Mouse (Mus musculus): ENCODE data around the gene Pcp4l1. TPM values are rescaled to one million over a fixed set of nuclear protein-coding genes. Genes with fewer than 3 reads are reported as not detected.
"Not testable (repeated sequence)": the region's sequence is repeated elsewhere in the genome, so short reads cannot be mapped to it uniquely, and the experiment has no call there.

The Pcp4l1 gene
- polyA plus RNA-seq, 1 experiment from 2014 or later = 46.4 TPM

DNA sequence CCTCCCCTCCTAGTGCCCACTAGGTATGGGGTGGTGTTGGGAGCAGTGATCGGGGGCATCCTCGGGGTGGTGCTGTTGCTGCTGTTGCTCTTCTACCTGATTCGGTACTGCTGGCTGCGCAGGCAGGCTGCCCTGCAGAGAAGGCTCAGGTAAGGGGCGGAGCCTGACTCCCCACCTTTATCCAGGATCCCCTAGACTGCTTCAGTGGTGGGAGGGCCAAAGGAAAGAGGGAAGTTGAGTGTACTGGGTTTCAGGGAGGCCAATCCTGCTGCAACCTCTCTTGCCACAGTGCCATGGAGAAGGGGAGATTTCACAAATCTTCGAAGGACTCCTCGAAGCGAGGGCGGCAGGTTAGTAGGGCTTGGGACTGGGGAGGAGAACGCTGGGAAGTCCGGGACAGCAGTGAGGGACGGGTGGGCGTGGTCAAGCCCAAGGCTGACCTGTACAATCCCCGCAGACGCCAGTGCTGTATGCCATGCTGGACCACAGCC lies 36.5 kb downstream of the Pcp4l1 start:
- ATAC-seq (replicated peaks; ENCODE audit: insufficient number of reproducible peaks, insufficient read depth, low FRiP score, low read depth) = 0 out of 2 replicates have a peak, but pooled peaks have one; percentile 21
- no peak overlapping the region for H3K27ac ChIP-seq
- no peaks in the 10 kb centered on the region for H3K36me3 ChIP-seq
- H3K4me1 ChIP-seq (replicated peaks) = peaks cover 11% of the 10 kb centered on the region
- H3K4me2 ChIP-seq = peak overlapping the region; percentile 60
- peak overlapping the region; percentile 31; the same call in 1 of the 2 replicates for H3K9ac ChIP-seq
- peaks cover 31% of the 10 kb centered on the region for H3K27me3 ChIP-seq
- peak overlapping the region; percentile 27 for H3K4me3 ChIP-seq
- no peaks in the 10 kb centered on the region for H3K9me3 ChIP-seq (replicated peaks)
- WGBS = 5% methylated on average over 15 of the region's 15 CpGs

GRCm38 (mm10) chr1:171157965-171158364 lies 38.1 kb downstream of the Pcp4l1 start:
- no peak overlapping the region for H3K4me2 ChIP-seq
- no peak overlapping the region for H3K4me3 ChIP-seq
- no peak overlapping the region for H3K9ac ChIP-seq
- H3K27ac ChIP-seq = no peak overlapping the region
- H3K9me3 ChIP-seq (replicated peaks) = no peaks in the 10 kb centered on the region
- no peak for ATAC-seq (replicated peaks; ENCODE audit: insufficient number of reproducible peaks, insufficient read depth, low FRiP score, low read depth)
- peaks cover 31% of the 10 kb centered on the region for H3K27me3 ChIP-seq
- H3K4me1 ChIP-seq (replicated peaks) = peaks cover 11% of the 10 kb centered on the region
- no peaks in the 10 kb centered on the region for H3K36me3 ChIP-seq

GRCm38 (mm10) chr1:171156644-171157043 lies 39.4 kb downstream of the Pcp4l1 start:
- 60% methylated on average over 3 of the region's 3 CpGs for WGBS
- no peak overlapping the region for H3K4me3 ChIP-seq
- no peak overlapping the region for H3K4me2 ChIP-seq
- H3K27me3 ChIP-seq = peaks cover 31% of the 10 kb centered on the region
- no peaks in the 10 kb centered on the region for H3K36me3 ChIP-seq
- H3K27ac ChIP-seq = no peak overlapping the region
- H3K4me1 ChIP-seq (replicated peaks) = peaks cover 11% of the 10 kb centered on the region
- H3K9ac ChIP-seq = no peak overlapping the region
- H3K9me3 ChIP-seq (replicated peaks) = no peaks in the 10 kb centered on the region
- ATAC-seq (replicated peaks; ENCODE audit: insufficient number of reproducible peaks, insufficient read depth, low FRiP score, low read depth) = no peak

DNA sequence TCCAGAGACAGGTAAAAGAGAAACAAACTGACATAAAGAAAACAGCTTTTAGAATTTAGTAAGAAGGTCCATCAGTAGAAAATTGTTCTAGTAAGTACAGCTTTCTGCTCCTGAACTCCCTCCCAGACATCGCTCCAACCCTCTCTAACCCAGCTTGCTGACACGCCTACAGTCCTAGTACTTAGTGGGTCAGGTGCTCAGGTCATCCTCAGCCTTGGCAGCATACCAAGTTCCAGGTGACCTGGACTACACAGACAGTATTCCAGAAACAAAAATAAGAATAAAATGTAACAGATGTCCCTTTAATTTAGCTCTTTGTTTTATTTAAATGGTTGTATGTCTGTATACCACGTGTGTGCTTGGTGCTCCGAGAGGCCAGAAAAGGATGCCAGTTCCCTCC lies 44.1 kb downstream of the Pcp4l1 start:
- H3K4me3 ChIP-seq = no peak overlapping the region
- H3K36me3 ChIP-seq = no peaks in the 10 kb centered on the region
- H3K27ac ChIP-seq = no peak overlapping the region
- peaks cover 25% of the 10 kb centered on the region for H3K4me1 ChIP-seq (replicated peaks)
- no peak overlapping the region for H3K9ac ChIP-seq
- H3K9me3 ChIP-seq (replicated peaks) = no peaks in the 10 kb centered on the region
- no peak overlapping the region for H3K4me2 ChIP-seq
- ATAC-seq (replicated peaks; ENCODE audit: insufficient number of reproducible peaks, insufficient read depth, low FRiP score, low read depth) = no peak
- WGBS = 87% methylated on average over 4 of the region's 4 CpGs
- H3K27me3 ChIP-seq = 0 out of 2 replicates have a peak, but pooled peaks cover 12% of the 10 kb centered on the region

DNA sequence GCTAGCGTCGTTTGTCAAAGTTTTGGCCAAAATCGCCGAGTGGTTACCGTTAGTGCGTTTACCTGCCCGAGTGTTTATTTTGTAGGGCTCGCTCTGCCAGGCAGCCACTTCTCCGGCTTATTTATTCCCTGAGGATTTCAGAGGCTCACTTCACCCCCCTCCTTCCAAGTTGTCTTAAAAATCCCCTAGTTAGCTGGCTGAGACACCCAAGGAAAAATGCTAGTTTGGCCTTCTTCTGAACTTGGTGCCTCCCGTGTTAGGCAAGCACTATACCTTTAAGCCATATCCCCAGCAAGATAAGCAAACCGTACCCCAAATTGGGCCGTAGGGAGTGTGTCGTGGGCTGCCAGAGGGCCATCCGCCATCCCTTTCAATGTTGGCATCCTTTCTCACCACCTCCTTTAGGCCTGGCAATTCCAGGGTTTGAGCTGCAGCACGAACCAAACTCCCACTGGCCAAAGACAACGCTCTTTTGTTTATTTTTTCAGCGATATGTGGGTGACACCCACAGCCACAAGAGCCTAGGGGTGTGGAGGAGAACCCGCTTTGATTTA lies 45.2 kb downstream of the Pcp4l1 start:
- Histone ChIP-seq H3K4me1 (replicated peaks) (peaks cover 25% of the 10 kb centered on the region), H3K9ac (peak overlapping the region; percentile 56), H3K36me3 (0 out of 2 replicates have a peak, but pooled peaks cover 2% of the 10 kb centered on the region), H3K4me2 (peak overlapping the region; percentile 70), H3K27me3 (0 out of 2 replicates have a peak, but pooled peaks cover 5% of the 10 kb centered on the region), H3K27ac (peak overlapping the region; percentile 91), H3K4me3 (peak overlapping the region; percentile 85), H3K9me3 (replicated peaks) (no peaks in the 10 kb centered on the region)
- ATAC-seq (replicated peaks; ENCODE audit: insufficient number of reproducible peaks, insufficient read depth, low FRiP score, low read depth) = no peak; the same call in 1 of the 2 replicates
- WGBS = 3% methylated on average over 18 of the region's 18 CpGs

- H3K4me1 ChIP-seq (replicated peaks) = peaks cover 25% of the 10 kb centered on the region
- H3K27ac ChIP-seq = peak within 1 kb of the TSS; percentile 91
- H3K9ac ChIP-seq = peak within 1 kb of the TSS; percentile 92
- peak within 1 kb of the TSS; percentile 70 for H3K4me2 ChIP-seq
- H3K27me3 ChIP-seq = 0 out of 2 replicates have a peak, but pooled peaks cover 2% of the 10 kb centered on the region
- H3K4me3 ChIP-seq = peak within 1 kb of the TSS; percentile 85
- ATAC-seq (replicated peaks; ENCODE audit: insufficient number of reproducible peaks, insufficient read depth, low FRiP score, low read depth) = peak; percentile 96
- H3K36me3 ChIP-seq = 0 out of 2 replicates have a peak, but pooled peaks cover 4% of the 10 kb centered on the region
- WGBS = under 1% methylated on average over 34 of the region's 34 CpGs
- H3K9me3 ChIP-seq (replicated peaks) = no peaks in the 10 kb centered on the region
Measured at GRCm38 (mm10) chr1:171149974-171150760, 45.9 kb downstream of the Pcp4l1 start, which contains the start of the genes Sdhc and Mpz. Gene Sdhc, minus strand, starts transcription at chr1:171150603. Gene Mpz, plus strand, starts transcription at chr1:171150711.

- not testable (repeated sequence) for H3K9me3 ChIP-seq (replicated peaks); H3K9ac ChIP-seq; ATAC-seq (replicated peaks; ENCODE audit: insufficient number of reproducible peaks, insufficient read depth, low FRiP score, low read depth); H3K4me1 ChIP-seq (replicated peaks); H3K27me3 ChIP-seq; H3K4me3 ChIP-seq; H3K27ac ChIP-seq; H3K4me2 ChIP-seq
- H3K36me3 ChIP-seq = peaks cover 64% of the 10 kb centered on the region
- WGBS = 78% methylated on average over 10 of the region's 11 CpGs
Measured at GRCm38 (mm10) chr1:171142981-171143380, 53.1 kb downstream of the Pcp4l1 start.

- ATAC-seq (replicated peaks; ENCODE audit: insufficient number of reproducible peaks, insufficient read depth, low FRiP score, low read depth); H3K4me3 ChIP-seq; H3K27ac ChIP-seq; H3K27me3 ChIP-seq; H3K4me1 ChIP-seq (replicated peaks); H3K4me2 ChIP-seq; H3K9me3 ChIP-seq (replicated peaks); H3K9ac ChIP-seq: not testable (repeated sequence)
- WGBS = 93% methylated on average over 8 of the region's 8 CpGs
- peaks cover 89% of the 10 kb centered on the region for H3K36me3 ChIP-seq
Measured at GRCm38 (mm10) chr1:171137486-171138155, 58.4 kb downstream of the Pcp4l1 start.

- Histone ChIP-seq H3K36me3 (peaks cover 83% of the 10 kb centered on the region), H3K4me2 (no peak overlapping the region), H3K9ac (no peak overlapping the region), H3K9me3 (replicated peaks) (no peaks in the 10 kb centered on the region), H3K27ac (no peak overlapping the region), H3K4me3 (no peak overlapping the region), H3K4me1 (replicated peaks) (no peaks in the 10 kb centered on the region), H3K27me3 (no peaks in the 10 kb centered on the region)
- ATAC-seq (replicated peaks; ENCODE audit: insufficient number of reproducible peaks, insufficient read depth, low FRiP score, low read depth) = no peak
- 96% methylated on average over 2 of the region's 2 CpGs for WGBS
Measured at GRCm38 (mm10) chr1:171135600-171135999, 60.5 kb downstream of the Pcp4l1 start.

DNA sequence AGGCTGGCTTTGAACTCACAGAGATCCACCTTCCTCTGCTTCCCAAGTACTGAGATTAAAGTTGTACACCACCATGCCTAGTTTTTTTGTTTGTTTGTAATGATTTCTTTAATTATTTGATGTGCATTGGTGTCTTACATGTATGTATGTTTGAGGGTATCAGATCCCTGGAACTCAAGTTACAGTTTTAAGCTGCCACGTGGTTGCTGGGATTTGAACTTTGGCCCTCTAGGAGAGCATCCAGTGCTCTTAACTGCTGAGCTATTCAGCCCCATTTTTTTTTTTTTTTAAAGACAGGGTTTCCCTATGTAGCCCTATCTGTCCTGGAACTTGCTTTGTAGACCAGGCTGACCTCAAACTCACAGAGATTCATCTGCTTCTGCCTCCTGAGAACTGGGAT lies 65.1 kb downstream of the Pcp4l1 start:
- Histone ChIP-seq H3K27me3 (no peaks in the 10 kb centered on the region), H3K27ac (no peak overlapping the region), H3K9ac (no peak overlapping the region), H3K4me3 (no peak overlapping the region), H3K4me1 (replicated peaks) (no peaks in the 10 kb centered on the region), H3K4me2 (no peak overlapping the region), H3K36me3 (peaks cover 78% of the 10 kb centered on the region), H3K9me3 (replicated peaks) (no peaks in the 10 kb centered on the region)
- 83% methylated on average over 1 of the region's 1 CpGs for WGBS
- no peak for ATAC-seq (replicated peaks; ENCODE audit: insufficient number of reproducible peaks, insufficient read depth, low FRiP score, low read depth)

GRCm38 (mm10) chr1:171129251-171129650 lies 66.8 kb downstream of the Pcp4l1 start:
- no peak for ATAC-seq (replicated peaks; ENCODE audit: insufficient number of reproducible peaks, insufficient read depth, low FRiP score, low read depth)
- H3K27ac ChIP-seq = no peak overlapping the region
- peaks cover 61% of the 10 kb centered on the region for H3K36me3 ChIP-seq
- no peaks in the 10 kb centered on the region for H3K9me3 ChIP-seq (replicated peaks)
- no peaks in the 10 kb centered on the region for H3K4me1 ChIP-seq (replicated peaks)
- H3K4me2 ChIP-seq = no peak overlapping the region
- 63% methylated on average over 7 of the region's 7 CpGs for WGBS
- H3K9ac ChIP-seq = no peak overlapping the region
- no peaks in the 10 kb centered on the region for H3K27me3 ChIP-seq
- H3K4me3 ChIP-seq = no peak overlapping the region
